ENCODE assay signal across 19 mouse cellular contexts in the genomic region with DNA sequence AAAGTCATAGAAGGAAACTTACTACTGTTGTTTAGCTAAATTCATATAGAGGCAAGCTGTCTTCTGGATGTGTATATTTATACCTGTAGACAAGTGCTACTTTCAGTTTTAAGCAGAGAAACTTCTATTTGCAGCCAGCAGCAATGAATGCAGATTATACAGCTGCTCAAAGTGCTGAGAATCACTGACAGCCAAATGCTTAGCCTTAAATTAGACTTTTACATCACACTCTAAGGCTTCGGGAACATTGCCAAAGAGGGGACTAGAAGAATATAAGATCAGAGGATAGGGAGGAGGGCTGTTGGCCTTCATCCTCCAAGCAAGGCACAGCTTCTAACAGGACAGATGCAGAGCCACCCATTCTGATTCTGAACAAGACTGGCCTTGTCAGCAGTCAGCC. TPM values are rescaled to one million over a fixed set of nuclear protein-coding genes. Genes with fewer than 3 reads are reported as not detected.
"Had no signal": no experiment of that assay in that cellular context is flagged by ENCODE, and none has a peak within 500 bp of the region (broad histone marks: within the 10 kb centered on the region; RNA-seq: fewer than 3 reads in every experiment).

No protein-coding gene starts in this region.

- H3K4me2 ChIP-seq: liver, embryonic 13.5 days; neural tube, embryonic 15.5 days had no signal

- H3K9ac ChIP-seq: liver, embryonic 13.5 days; liver, postnatal 0 days; neural tube, embryonic 15.5 days had no signal

- H3K4me1 ChIP-seq: liver, embryonic 13.5 days; neural tube, embryonic 15.5 days had no signal

- H3K27me3 ChIP-seq: liver, embryonic 13.5 days; neural tube, embryonic 15.5 days had no signal

- ATAC-seq: liver, postnatal 0 days had no signal

- H3K27ac ChIP-seq: liver, embryonic 13.5 days; neural tube, embryonic 15.5 days; stomach, postnatal 0 days had no signal

- H3K4me3 ChIP-seq: liver, embryonic 13.5 days; myocyte; neural tube, embryonic 15.5 days had no signal

- DNase-seq: kidney, adult 8-10 months; kidney, postnatal 25 days; liver; liver, embryonic 13.5 days; liver, postnatal 0 days; lung, postnatal 36 days; midbrain, embryonic 14.5 days; thymus, adult 18-20 months; thymus, postnatal 14 days had no signal

- H3K36me3 ChIP-seq: liver, embryonic 13.5 days; neural tube, embryonic 15.5 days had no signal

- H3K9me3 ChIP-seq: liver, embryonic 13.5 days; neural tube, embryonic 15.5 days had no signal

RNA-seq across cellular contexts. Expression of gene Krtap4-2, which starts 2.2 kb away (rescaled TPM):
- total RNA-seq: layer of hippocampus, postnatal 25 days; left cerebral cortex, postnatal 10 days; megakaryocyte progenitor cell, adult 5-6 weeks had no signal
- polyA plus RNA-seq: kidney, embryonic 16.5 days; limb, embryonic 11.5 days; liver, embryonic 13.5 days; liver, postnatal 0 days; lung, embryonic 16.5 days; midbrain, embryonic 14.5 days; myocyte; neural tube, embryonic 11.5 days; neural tube, embryonic 15.5 days; stomach, postnatal 0 days had no signal

RNA-seq across cellular contexts. Expression of gene Krtap4-7, which starts 6.8 kb away (rescaled TPM):
- total RNA-seq: layer of hippocampus, postnatal 25 days; left cerebral cortex, postnatal 10 days; megakaryocyte progenitor cell, adult 5-6 weeks had no signal
- polyA plus RNA-seq: kidney, embryonic 16.5 days; limb, embryonic 11.5 days; liver, embryonic 13.5 days; liver, postnatal 0 days; lung, embryonic 16.5 days; midbrain, embryonic 14.5 days; myocyte; neural tube, embryonic 11.5 days; neural tube, embryonic 15.5 days; stomach, postnatal 0 days had no signal

RNA-seq across cellular contexts. Expression of gene Krtap4-1, which starts 9.0 kb away (rescaled TPM):
- total RNA-seq: layer of hippocampus, postnatal 25 days; left cerebral cortex, postnatal 10 days; megakaryocyte progenitor cell, adult 5-6 weeks had no signal
- polyA plus RNA-seq: kidney, embryonic 16.5 days; limb, embryonic 11.5 days; liver, embryonic 13.5 days; liver, postnatal 0 days; lung, embryonic 16.5 days; midbrain, embryonic 14.5 days; myocyte; neural tube, embryonic 11.5 days; neural tube, embryonic 15.5 days; stomach, postnatal 0 days had no signal

RNA-seq across cellular contexts. Expression of gene Gm11555, which starts 12.9 kb away (rescaled TPM):
- total RNA-seq: layer of hippocampus, postnatal 25 days; left cerebral cortex, postnatal 10 days; megakaryocyte progenitor cell, adult 5-6 weeks had no signal
- polyA plus RNA-seq: kidney, embryonic 16.5 days; limb, embryonic 11.5 days; liver, embryonic 13.5 days; liver, postnatal 0 days; lung, embryonic 16.5 days; midbrain, embryonic 14.5 days; myocyte; neural tube, embryonic 11.5 days; neural tube, embryonic 15.5 days; stomach, postnatal 0 days had no signal

RNA-seq across cellular contexts. Expression of gene Gm11562, which starts 16.9 kb away (rescaled TPM):
- total RNA-seq: layer of hippocampus, postnatal 25 days; left cerebral cortex, postnatal 10 days; megakaryocyte progenitor cell, adult 5-6 weeks had no signal
- polyA plus RNA-seq: kidney, embryonic 16.5 days; limb, embryonic 11.5 days; liver, embryonic 13.5 days; liver, postnatal 0 days; lung, embryonic 16.5 days; midbrain, embryonic 14.5 days; myocyte; neural tube, embryonic 11.5 days; neural tube, embryonic 15.5 days; stomach, postnatal 0 days had no signal
